In the genomic region with DNA sequence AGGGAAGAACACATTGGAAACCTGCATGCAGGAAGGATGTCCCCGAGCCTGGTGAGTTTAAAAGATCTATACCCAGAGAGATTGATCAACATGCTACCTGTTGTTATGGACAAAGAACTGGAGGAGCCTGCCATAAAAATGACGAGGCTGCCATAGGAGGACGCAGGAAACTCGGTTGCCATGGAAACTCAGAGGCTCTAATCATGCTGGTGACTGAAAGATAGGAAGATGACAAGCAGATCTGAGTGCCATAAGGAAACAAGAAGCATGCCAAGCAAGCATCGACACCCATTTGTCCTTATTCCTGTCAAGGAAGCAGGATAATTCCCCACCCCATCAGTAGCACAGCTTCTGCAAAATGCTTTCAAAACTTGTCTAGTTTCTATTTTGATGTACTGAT, we compare ENCODE assay signal across 12 mouse cellular contexts.
DNase-seq lines count a peak whose midpoint lies in the region; ATAC-seq lines count a peak whose summit lies in the region.
"Had no signal": no experiment of that assay in that cellular context is flagged by ENCODE, and none has a peak within 500 bp of the region (broad histone marks: within the 10 kb centered on the region; RNA-seq: fewer than 3 reads in every experiment).

No protein-coding gene starts in this region.

- H3K4me3 ChIP-seq in hindbrain, embryonic 14.5 days (replicated peaks; ENCODE audit: low read length), result no peak overlapping the region
- H3K4me3 ChIP-seq in hindbrain, embryonic 11.5 days (ENCODE audit: low read depth, low read length), result no peak overlapping the region
- no peak overlapping the region for H3K4me3 ChIP-seq in midbrain, embryonic 14.5 days (replicated peaks; ENCODE audit: low read depth, low read length)
- H3K4me3 ChIP-seq in midbrain, embryonic 11.5 days (ENCODE audit: low read depth, low read length), result no peak overlapping the region
- no peak overlapping the region for H3K4me3 ChIP-seq in forebrain, embryonic 16.5 days (replicated peaks; ENCODE audit: low read length)
- H3K4me3 ChIP-seq in neural tube, embryonic 15.5 days (replicated peaks), result no peak overlapping the region
- H3K4me3 ChIP-seq: embryonic facial prominence, embryonic 13.5 days; kidney, embryonic 15.5 days had no signal

- DNase-seq in hindbrain, embryonic 14.5 days (ENCODE audit: low spot score), result no peak
- DNase-seq in hindbrain, embryonic 11.5 days (ENCODE audit: low spot score), result no peak
- peak; percentile 83 for DNase-seq in midbrain, embryonic 14.5 days
- no peak for DNase-seq in midbrain, embryonic 11.5 days (ENCODE audit: low spot score, missing footprints)
- DNase-seq in urinary bladder, postnatal 36 days (ENCODE audit: low spot score in 2 of 2), result no peak
- DNase-seq: cerebellum, adult 11 months; gastrocnemius, postnatal 25 days had no signal

- no peaks in the 10 kb centered on the region for H3K27me3 ChIP-seq in hindbrain, embryonic 14.5 days (ENCODE audit: control insufficient read depth, insufficient read depth, low read length)
- H3K27me3 ChIP-seq in hindbrain, embryonic 11.5 days (ENCODE audit: control insufficient read depth, insufficient read depth, low read length), result no peaks in the 10 kb centered on the region
- no peaks in the 10 kb centered on the region for H3K27me3 ChIP-seq in midbrain, embryonic 14.5 days (ENCODE audit: control insufficient read depth, insufficient read depth, low read length)
- H3K27me3 ChIP-seq in midbrain, embryonic 11.5 days (ENCODE audit: control insufficient read depth, insufficient read depth, low read length), result no peaks in the 10 kb centered on the region
- H3K27me3 ChIP-seq in forebrain, embryonic 16.5 days (replicated peaks; ENCODE audit: control insufficient read depth, insufficient read depth, low read length), result no peaks in the 10 kb centered on the region
- H3K27me3 ChIP-seq in neural tube, embryonic 15.5 days (replicated peaks), result no peaks in the 10 kb centered on the region
- H3K27me3 ChIP-seq: embryonic facial prominence, embryonic 13.5 days; kidney, embryonic 15.5 days had no signal

- peaks cover 25% of the 10 kb centered on the region for H3K4me1 ChIP-seq in hindbrain, embryonic 14.5 days (replicated peaks; ENCODE audit: control insufficient read depth, insufficient read depth, low read length)
- no peaks in the 10 kb centered on the region for H3K4me1 ChIP-seq in hindbrain, embryonic 11.5 days (replicated peaks; ENCODE audit: control insufficient read depth, insufficient read depth, low read length)
- H3K4me1 ChIP-seq in midbrain, embryonic 14.5 days (ENCODE audit: control insufficient read depth, insufficient read depth, low read length), result peaks cover 29% of the 10 kb centered on the region
- H3K4me1 ChIP-seq in midbrain, embryonic 11.5 days (ENCODE audit: control insufficient read depth, insufficient read depth, low read length), result peaks cover 6% of the 10 kb centered on the region
- H3K4me1 ChIP-seq in forebrain, embryonic 16.5 days (replicated peaks; ENCODE audit: control insufficient read depth, insufficient read depth, low read length), result peaks cover 50% of the 10 kb centered on the region
- H3K4me1 ChIP-seq in neural tube, embryonic 15.5 days, result peaks cover 28% of the 10 kb centered on the region

- no peaks in the 10 kb centered on the region for H3K36me3 ChIP-seq in hindbrain, embryonic 14.5 days (replicated peaks; ENCODE audit: control insufficient read depth, insufficient read depth)
- H3K36me3 ChIP-seq in hindbrain, embryonic 11.5 days (ENCODE audit: control insufficient read depth, insufficient read depth, low read length), result no peaks in the 10 kb centered on the region
- H3K36me3 ChIP-seq in midbrain, embryonic 14.5 days (ENCODE audit: control insufficient read depth, insufficient read depth, low read length), result no peaks in the 10 kb centered on the region
- no peaks in the 10 kb centered on the region for H3K36me3 ChIP-seq in midbrain, embryonic 11.5 days (ENCODE audit: control insufficient read depth, insufficient read depth, low read length)
- H3K36me3 ChIP-seq in forebrain, embryonic 16.5 days (ENCODE audit: control insufficient read depth, insufficient read depth), result no peaks in the 10 kb centered on the region
- no peaks in the 10 kb centered on the region for H3K36me3 ChIP-seq in neural tube, embryonic 15.5 days
- H3K36me3 ChIP-seq: embryonic facial prominence, embryonic 13.5 days; kidney, embryonic 15.5 days had no signal

- no peak for ATAC-seq in hindbrain, embryonic 14.5 days (ENCODE audit: low FRiP score)
- no peak for ATAC-seq in hindbrain, embryonic 11.5 days (ENCODE audit: low FRiP score)
- no peak for ATAC-seq in midbrain, embryonic 14.5 days (ENCODE audit: low FRiP score, low TSS enrichment)
- no peak for ATAC-seq in midbrain, embryonic 11.5 days (ENCODE audit: low FRiP score)
- ATAC-seq in forebrain, embryonic 16.5 days, result peak; percentile 47
- ATAC-seq in neural tube, embryonic 15.5 days (ENCODE audit: low FRiP score), result no peak

- WGBS in hindbrain, embryonic 14.5 days, result 51% methylated on average over 5 of the region's 5 CpGs
- 70% methylated on average over 5 of the region's 5 CpGs for WGBS in hindbrain, embryonic 11.5 days
- 47% methylated on average over 5 of the region's 5 CpGs for WGBS in midbrain, embryonic 14.5 days
- 70% methylated on average over 5 of the region's 5 CpGs for WGBS in midbrain, embryonic 11.5 days
- WGBS in forebrain, embryonic 16.5 days, result 44% methylated on average over 5 of the region's 5 CpGs
- WGBS in neural tube, embryonic 15.5 days, result 35% methylated on average over 5 of the region's 5 CpGs

- H3K4me2 ChIP-seq in hindbrain, embryonic 14.5 days (replicated peaks), result no peak overlapping the region
- no peak overlapping the region for H3K4me2 ChIP-seq in hindbrain, embryonic 11.5 days (replicated peaks; ENCODE audit: low read depth, low read length)
- H3K4me2 ChIP-seq in midbrain, embryonic 14.5 days (ENCODE audit: low read length), result no peak overlapping the region
- no peak overlapping the region for H3K4me2 ChIP-seq in midbrain, embryonic 11.5 days
- no peak overlapping the region for H3K4me2 ChIP-seq in forebrain, embryonic 16.5 days (ENCODE audit: low read length)
- no peak overlapping the region for H3K4me2 ChIP-seq in neural tube, embryonic 15.5 days
- H3K4me2 ChIP-seq: embryonic facial prominence, embryonic 13.5 days; kidney, embryonic 15.5 days; liver, embryonic 11.5 days had no signal

- H3K9ac ChIP-seq in hindbrain, embryonic 14.5 days, result no peak overlapping the region
- H3K9ac ChIP-seq in hindbrain, embryonic 11.5 days (ENCODE audit: low read depth, low read length), result no peak overlapping the region
- H3K9ac ChIP-seq in midbrain, embryonic 14.5 days (replicated peaks; ENCODE audit: low read length), result no peak overlapping the region
- no peak overlapping the region for H3K9ac ChIP-seq in midbrain, embryonic 11.5 days (ENCODE audit: low read length)
- no peak overlapping the region for H3K9ac ChIP-seq in forebrain, embryonic 16.5 days (replicated peaks; ENCODE audit: low read depth, low read length)
- H3K9ac ChIP-seq in neural tube, embryonic 15.5 days (replicated peaks), result no peak overlapping the region
- H3K9ac ChIP-seq: embryonic facial prominence, embryonic 13.5 days; kidney, embryonic 15.5 days had no signal

- 0 out of 2 replicates have a peak overlapping the region, but pooled peaks have one; percentile 11 for H3K27ac ChIP-seq in hindbrain, embryonic 14.5 days
- H3K27ac ChIP-seq in hindbrain, embryonic 11.5 days (ENCODE audit: low read depth, low read length), result no peak overlapping the region
- peak overlapping the region; percentile 26 for H3K27ac ChIP-seq in midbrain, embryonic 14.5 days (replicated peaks; ENCODE audit: low read depth, low read length)
- H3K27ac ChIP-seq in midbrain, embryonic 11.5 days (ENCODE audit: low read depth, low read length), result no peak overlapping the region
- H3K27ac ChIP-seq in forebrain, embryonic 16.5 days (ENCODE audit: low read length), result peak overlapping the region; percentile 41
- H3K27ac ChIP-seq in neural tube, embryonic 15.5 days (replicated peaks), result peak overlapping the region; percentile 10; the same call in 1 of the 2 replicates
- H3K27ac ChIP-seq: embryonic facial prominence, embryonic 13.5 days; kidney, embryonic 15.5 days had no signal

- no peaks in the 10 kb centered on the region for H3K9me3 ChIP-seq in hindbrain, embryonic 14.5 days (ENCODE audit: control insufficient read depth, low read length)
- H3K9me3 ChIP-seq in hindbrain, embryonic 11.5 days (ENCODE audit: control insufficient read depth, low read length), result no peaks in the 10 kb centered on the region
- no peaks in the 10 kb centered on the region for H3K9me3 ChIP-seq in midbrain, embryonic 14.5 days (ENCODE audit: control insufficient read depth, low read length)
- no peaks in the 10 kb centered on the region for H3K9me3 ChIP-seq in midbrain, embryonic 11.5 days (ENCODE audit: control insufficient read depth, low read length)
- H3K9me3 ChIP-seq in forebrain, embryonic 16.5 days (ENCODE audit: control insufficient read depth, low read length), result no peaks in the 10 kb centered on the region
- H3K9me3 ChIP-seq in neural tube, embryonic 15.5 days (replicated peaks), result no peaks in the 10 kb centered on the region
- H3K9me3 ChIP-seq: embryonic facial prominence, embryonic 13.5 days; kidney, embryonic 15.5 days had no signal

Comparison
In these comparisons a context has a peak if more than half of its experiments do, and no peak if none do; other contexts are left out.
1. H3K27ac ChIP-seq: peak in hindbrain, embryonic 14.5 days (single experiment), midbrain, embryonic 14.5 days (single experiment), forebrain, embryonic 16.5 days (single experiment) and neural tube, embryonic 15.5 days (single experiment); none in hindbrain, embryonic 11.5 days (single experiment) and midbrain, embryonic 11.5 days (single experiment).